Mouse (Mus musculus): ENCODE data around the gene Plin1. TPM values are rescaled to one million over a fixed set of nuclear protein-coding genes. Genes with fewer than 3 reads are reported as not detected.
A peak's percentile ranks its signal among the peaks of the same experiment; 100 is the strongest.

Plin1 gene
- polyA plus RNA-seq, 1 experiment from 2014 or later: not detected

- 38% methylated on average over 6 of the region's 6 CpGs for WGBS (ENCODE audit: insufficient replicate concordance)
Observed at GRCm38 (mm10) chr7:79758176-79758575, 25.5 kb upstream of the Plin1 start.

GRCm38 (mm10) chr7:79756334-79756733 lies 23.6 kb upstream of the Plin1 start:
- Histone ChIP-seq H3K4me3 (replicated peaks) (no peak overlapping the region), H3K9me3 (replicated peaks) (no peaks in the 10 kb centered on the region), H3K27ac (no peak overlapping the region), H3K4me2 (no peak overlapping the region), H3K36me3 (no peaks in the 10 kb centered on the region), H3K9ac (no peak overlapping the region), H3K27me3 (no peaks in the 10 kb centered on the region), H3K4me1 (replicated peaks) (no peaks in the 10 kb centered on the region)
- ATAC-seq (ENCODE audit: low read depth): no peak
- 28% methylated on average over 2 of the region's 2 CpGs for WGBS (ENCODE audit: insufficient replicate concordance)
- no peak for DNase-seq

More at GRCm38 (mm10) chr7:79758176-79758575, 25.5 kb upstream of the Plin1 start:
- no peak overlapping the region for H3K27ac ChIP-seq
- H3K9me3 ChIP-seq (replicated peaks): no peaks in the 10 kb centered on the region
- no peak for ATAC-seq (ENCODE audit: low read depth)
- no peak overlapping the region for H3K4me2 ChIP-seq
- no peak for DNase-seq
- H3K4me3 ChIP-seq (replicated peaks): no peak overlapping the region
- no peaks in the 10 kb centered on the region for H3K36me3 ChIP-seq
- H3K9ac ChIP-seq: no peak overlapping the region
- no peaks in the 10 kb centered on the region for H3K4me1 ChIP-seq (replicated peaks)
- no peaks in the 10 kb centered on the region for H3K27me3 ChIP-seq

- Histone ChIP-seq H3K27me3 (0 out of 2 replicates have a peak, but pooled peaks cover 3% of the 10 kb centered on the region), H3K36me3 (no peaks in the 10 kb centered on the region), H3K9me3 (replicated peaks) (no peaks in the 10 kb centered on the region), H3K4me2 (no peak overlapping the region), H3K4me1 (replicated peaks) (no peaks in the 10 kb centered on the region), H3K4me3 (replicated peaks) (no peak overlapping the region), H3K9ac (no peak overlapping the region), H3K27ac (no peak overlapping the region)
- no peak for DNase-seq
- WGBS (ENCODE audit: insufficient replicate concordance): 73% methylated on average over 6 of the region's 6 CpGs
- ATAC-seq (ENCODE audit: low read depth): no peak
Observed at GRCm38 (mm10) chr7:79749511-79749910, 16.8 kb upstream of the Plin1 start.

GRCm38 (mm10) chr7:79747659-79748058 lies 15.0 kb upstream of the Plin1 start:
- no peak overlapping the region for H3K4me3 ChIP-seq (replicated peaks)
- no peak overlapping the region for H3K4me2 ChIP-seq
- no peak overlapping the region for H3K27ac ChIP-seq
- H3K4me1 ChIP-seq (replicated peaks): peaks cover 9% of the 10 kb centered on the region
- H3K9me3 ChIP-seq (replicated peaks): no peaks in the 10 kb centered on the region
- H3K9ac ChIP-seq: no peak overlapping the region
- H3K27me3 ChIP-seq: 0 out of 2 replicates have a peak, but pooled peaks cover 3% of the 10 kb centered on the region
- 54% methylated on average over 6 of the region's 6 CpGs for WGBS (ENCODE audit: insufficient replicate concordance)
- ATAC-seq (ENCODE audit: low read depth) (no peak), DNase-seq (no peak)
- H3K36me3 ChIP-seq: no peaks in the 10 kb centered on the region

- H3K27ac ChIP-seq: no peak overlapping the region
- no peaks in the 10 kb centered on the region for H3K36me3 ChIP-seq
- no peak overlapping the region for H3K9ac ChIP-seq
- 25% methylated on average over 5 of the region's 5 CpGs for WGBS (ENCODE audit: insufficient replicate concordance)
- DNase-seq (no peak), ATAC-seq (ENCODE audit: low read depth) (no peak)
- no peaks in the 10 kb centered on the region for H3K9me3 ChIP-seq (replicated peaks)
- no peak overlapping the region for H3K4me2 ChIP-seq
- peaks cover 14% of the 10 kb centered on the region for H3K4me1 ChIP-seq (replicated peaks)
- 0 out of 2 replicates have a peak, but pooled peaks cover 3% of the 10 kb centered on the region for H3K27me3 ChIP-seq
- H3K4me3 ChIP-seq (replicated peaks): no peak overlapping the region
Observed at GRCm38 (mm10) chr7:79744585-79744984, 11.9 kb upstream of the Plin1 start.

- no peaks in the 10 kb centered on the region for H3K9me3 ChIP-seq (replicated peaks)
- no peak overlapping the region for H3K4me3 ChIP-seq (replicated peaks)
- no peaks in the 10 kb centered on the region for H3K36me3 ChIP-seq
- H3K27ac ChIP-seq: no peak overlapping the region
- no peak for DNase-seq
- H3K4me1 ChIP-seq (replicated peaks): peaks cover 14% of the 10 kb centered on the region
- 79% methylated on average over 9 of the region's 9 CpGs for WGBS (ENCODE audit: insufficient replicate concordance)
- no peak for ATAC-seq (ENCODE audit: low read depth)
- H3K27me3 ChIP-seq: 0 out of 2 replicates have a peak, but pooled peaks cover 3% of the 10 kb centered on the region
- no peak overlapping the region for H3K4me2 ChIP-seq
- no peak overlapping the region for H3K9ac ChIP-seq
Observed at GRCm38 (mm10) chr7:79744051-79744450, 11.3 kb upstream of the Plin1 start.

- ATAC-seq (ENCODE audit: low read depth) (peak; percentile 71), DNase-seq (peak; percentile 61)
- no peaks in the 10 kb centered on the region for H3K36me3 ChIP-seq
- H3K9ac ChIP-seq: peak within 1 kb of the TSS; percentile 62
- H3K4me3 ChIP-seq (replicated peaks): peak within 1 kb of the TSS; percentile 64
- H3K4me2 ChIP-seq: peak within 1 kb of the TSS; percentile 91
- no peaks in the 10 kb centered on the region for H3K27me3 ChIP-seq
- H3K4me1 ChIP-seq (replicated peaks): peaks cover 14% of the 10 kb centered on the region
- H3K9me3 ChIP-seq (replicated peaks): no peaks in the 10 kb centered on the region
- WGBS (ENCODE audit: insufficient replicate concordance): 3% methylated on average over 46 of the region's 46 CpGs
- H3K27ac ChIP-seq: no peak within 1 kb of the TSS
Observed at GRCm38 (mm10) chr7:79742659-79743536, 10.2 kb upstream of the Plin1 start, which contains the start of the genes Pex11a and Wdr93. Pex11a (minus strand) TSS chr7:79743131. Wdr93 (plus strand) TSS chr7:79743163.

GRCm38 (mm10) chr7:79742277-79742658 lies 9.6 kb upstream of the Plin1 start:
- DNase-seq (no peak), ATAC-seq (ENCODE audit: low read depth) (no peak)
- H3K4me2 ChIP-seq: peak overlapping the region; percentile 91
- H3K9ac ChIP-seq: peak overlapping the region; percentile 62
- no peaks in the 10 kb centered on the region for H3K27me3 ChIP-seq
- peak overlapping the region; percentile 64 for H3K4me3 ChIP-seq (replicated peaks)
- H3K27ac ChIP-seq: no peak overlapping the region
- WGBS (ENCODE audit: insufficient replicate concordance): 13% methylated on average over 11 of the region's 11 CpGs
- peaks cover 14% of the 10 kb centered on the region for H3K4me1 ChIP-seq (replicated peaks)
- no peaks in the 10 kb centered on the region for H3K36me3 ChIP-seq
- H3K9me3 ChIP-seq (replicated peaks): no peaks in the 10 kb centered on the region

GRCm38 (mm10) chr7:79740279-79740678 lies 7.6 kb upstream of the Plin1 start:
- ATAC-seq (ENCODE audit: low read depth): no peak
- Histone ChIP-seq H3K4me1 (replicated peaks) (peaks cover 14% of the 10 kb centered on the region), H3K27me3 (no peaks in the 10 kb centered on the region), H3K4me2 (no peak overlapping the region), H3K27ac (no peak overlapping the region), H3K4me3 (replicated peaks) (no peak overlapping the region), H3K9me3 (replicated peaks) (no peaks in the 10 kb centered on the region), H3K9ac (no peak overlapping the region), H3K36me3 (no peaks in the 10 kb centered on the region)
- 63% methylated on average over 4 of the region's 4 CpGs for WGBS (ENCODE audit: insufficient replicate concordance)
- no peak for DNase-seq

- 86% methylated on average over 2 of the region's 2 CpGs for WGBS (ENCODE audit: insufficient replicate concordance)
- H3K27me3 ChIP-seq: no peaks in the 10 kb centered on the region
- no peak overlapping the region for H3K4me3 ChIP-seq (replicated peaks)
- DNase-seq (no peak), ATAC-seq (ENCODE audit: low read depth) (no peak)
- H3K27ac ChIP-seq: no peak overlapping the region
- H3K9ac ChIP-seq: no peak overlapping the region
- H3K36me3 ChIP-seq: no peaks in the 10 kb centered on the region
- no peaks in the 10 kb centered on the region for H3K9me3 ChIP-seq (replicated peaks)
- peaks cover 14% of the 10 kb centered on the region for H3K4me1 ChIP-seq (replicated peaks)
- no peak overlapping the region for H3K4me2 ChIP-seq
Observed at GRCm38 (mm10) chr7:79738913-79739312, 6.2 kb upstream of the Plin1 start.

GRCm38 (mm10) chr7:79736511-79736910 lies 3.8 kb upstream of the Plin1 start:
- ATAC-seq (ENCODE audit: low read depth): no peak

More at GRCm38 (mm10) chr7:79736511-79736910, 3.8 kb upstream of the Plin1 start:
- no peak overlapping the region for H3K4me3 ChIP-seq (replicated peaks)
- no peak overlapping the region for H3K9ac ChIP-seq
- H3K36me3 ChIP-seq: no peaks in the 10 kb centered on the region
- peaks cover 6% of the 10 kb centered on the region for H3K27me3 ChIP-seq
- no peak for DNase-seq
- no peak overlapping the region for H3K27ac ChIP-seq
- WGBS (ENCODE audit: insufficient replicate concordance): 78% methylated on average over 14 of the region's 14 CpGs
- H3K4me1 ChIP-seq (replicated peaks): no peaks in the 10 kb centered on the region
- H3K4me2 ChIP-seq: no peak overlapping the region
- H3K9me3 ChIP-seq (replicated peaks): no peaks in the 10 kb centered on the region

Data from liver, embryonic 13.5 days (tissue).